Mouse (Mus musculus): ENCODE data around the gene Golga2. TPM values are rescaled to one million over a fixed set of nuclear protein-coding genes. Genes with fewer than 3 reads are reported as not detected.

Gene Golga2
- total RNA-seq, 2 experiments from 2014 or later = 81.4 to 89.9 TPM

- DNase-seq (ENCODE audit: extremely low spot score in 1 of 2, low spot score in 1 of 2) = no peak
Observed at GRCm38 (mm10) chr2:32340836-32341633, 53.9 kb downstream of the Golga2 start.

GRCm38 (mm10) chr2:32341634-32341939, 54.4 kb downstream of the Golga2 start:
- no peak for DNase-seq (ENCODE audit: extremely low spot score in 1 of 2, low spot score in 1 of 2)

- DNase-seq (ENCODE audit: extremely low spot score in 1 of 2, low spot score in 1 of 2) = no peak
Observed at GRCm38 (mm10) chr2:32342039-32342438, 54.9 kb downstream of the Golga2 start.

- peak in 1 of 2 experiments; percentile 55 for DNase-seq (ENCODE audit: extremely low spot score in 1 of 2, low spot score in 1 of 2)
Observed at GRCm38 (mm10) chr2:32342539-32343350, 55.6 kb downstream of the Golga2 start.

GRCm38 (mm10) chr2:32343351-32343671, 56.1 kb downstream of the Golga2 start:
- DNase-seq (ENCODE audit: extremely low spot score in 1 of 2, low spot score in 1 of 2) = no peak

- no peak for DNase-seq (ENCODE audit: extremely low spot score in 1 of 2, low spot score in 1 of 2)
Observed at GRCm38 (mm10) chr2:32344056-32344455, 56.9 kb downstream of the Golga2 start.

- no peak for DNase-seq (ENCODE audit: extremely low spot score in 1 of 2, low spot score in 1 of 2)
Observed at GRCm38 (mm10) chr2:32344598-32345321, 57.6 kb downstream of the Golga2 start.

GRCm38 (mm10) chr2:32347019-32347418, 59.8 kb downstream of the Golga2 start:
- DNase-seq (ENCODE audit: extremely low spot score in 1 of 2, low spot score in 1 of 2) = no peak

- DNase-seq (ENCODE audit: extremely low spot score in 1 of 2, low spot score in 1 of 2) = no peak
Observed at GRCm38 (mm10) chr2:32348311-32348710, 61.1 kb downstream of the Golga2 start.

- DNase-seq (ENCODE audit: extremely low spot score in 1 of 2, low spot score in 1 of 2) = no peak
Observed at GRCm38 (mm10) chr2:32349625-32350255, 62.6 kb downstream of the Golga2 start.

GRCm38 (mm10) chr2:32350471-32351051, 63.4 kb downstream of the Golga2 start:
- no peak for DNase-seq (ENCODE audit: extremely low spot score in 1 of 2, low spot score in 1 of 2)

- DNase-seq (ENCODE audit: extremely low spot score in 1 of 2, low spot score in 1 of 2) = no peak
Observed at GRCm38 (mm10) chr2:32351471-32351961, 64.3 kb downstream of the Golga2 start.

- no peak for DNase-seq (ENCODE audit: extremely low spot score in 1 of 2, low spot score in 1 of 2)
Observed at GRCm38 (mm10) chr2:32352151-32353006, 65.2 kb downstream of the Golga2 start, which contains the start of gene Ciz1. Gene Ciz1, plus strand, starts transcription at chr2:32352327.

GRCm38 (mm10) chr2:32353007-32353542, 65.9 kb downstream of the Golga2 start, which contains the start of gene Dnm1:
Gene Dnm1, minus strand, starts transcription at chr2:32353338.
- peak; percentile 97 to 99 for DNase-seq (ENCODE audit: extremely low spot score in 1 of 2, low spot score in 1 of 2)

GRCm38 (mm10) chr2:32353836-32354235, 66.7 kb downstream of the Golga2 start:
- no peak for DNase-seq (ENCODE audit: extremely low spot score in 1 of 2, low spot score in 1 of 2)

- DNase-seq (ENCODE audit: extremely low spot score in 1 of 2, low spot score in 1 of 2) = no peak
Observed at GRCm38 (mm10) chr2:32354336-32354895, 67.2 kb downstream of the Golga2 start.

GRCm38 (mm10) chr2:32356216-32356615, 69.0 kb downstream of the Golga2 start:
- no peak for DNase-seq (ENCODE audit: extremely low spot score in 1 of 2, low spot score in 1 of 2)
